In genomic region chr5:51072146-51072545, GRCm38 (mm10) we compare ENCODE assay signal across 17 mouse cellular contexts.
DNase-seq lines count a peak whose midpoint lies in the region; ATAC-seq and TF ChIP-seq lines count a peak whose summit lies in the region.
"Had no signal": no experiment of that assay in that cellular context is flagged by ENCODE, and none has a peak within 500 bp of the region (broad histone marks: within the 10 kb centered on the region; RNA-seq: fewer than 3 reads in every experiment).

No protein-coding gene starts in this region.

- TF ChIP-seq POLR2A in lung, adult 2 months (IDR thresholded peaks at IDR 0.05; ENCODE audit: borderline replicate concordance, extremely low read depth, low read depth, low read length) = no peak

- H3K4me1 ChIP-seq in lung, embryonic 14.5 days (ENCODE audit: insufficient read depth) = peaks cover 4% of the 10 kb centered on the region; the same call in 1 of the 2 replicates
- H3K4me1 ChIP-seq in lung, adult 2 months (ENCODE audit: control insufficient read depth, insufficient read depth, low read length) = no peaks in the 10 kb centered on the region; the same call in 1 of the 2 replicates
- H3K4me1 ChIP-seq in lung, postnatal 0 days (ENCODE audit: insufficient read depth, low read depth, low read length) = no peaks in the 10 kb centered on the region
- H3K4me1 ChIP-seq: embryonic facial prominence, embryonic 12.5 days; forebrain, embryonic 15.5 days; heart, embryonic 15.5 days; hindbrain, embryonic 10.5 days had no signal

- peak; percentile 77 for ATAC-seq in lung, embryonic 14.5 days (ENCODE audit: insufficient read depth)
- peak; percentile 70 for ATAC-seq in lung, postnatal 0 days
- ATAC-seq in megakaryocyte, adult 5-6 weeks (ENCODE audit: poor library complexity, severe bottlenecking) = no peak
- ATAC-seq: forebrain, embryonic 15.5 days had no signal

- H3K9ac ChIP-seq in lung, embryonic 14.5 days = no peak overlapping the region
- no peak overlapping the region for H3K9ac ChIP-seq in lung, postnatal 0 days (replicated peaks; ENCODE audit: low read depth)
- H3K9ac ChIP-seq: embryonic facial prominence, embryonic 12.5 days; forebrain, embryonic 15.5 days; heart, embryonic 15.5 days; hindbrain, embryonic 14.5 days had no signal

- no peak for TF ChIP-seq EP300 in lung, postnatal 0 days (IDR thresholded peaks at IDR 0.05)

- TF ChIP-seq CTCF in lung, embryonic 14.5 days (IDR thresholded peaks at IDR 0.05; ENCODE audit: low read depth) = no peak
- TF ChIP-seq CTCF in lung, adult 2 months (IDR thresholded peaks at IDR 0.05; ENCODE audit: insufficient read depth, low read length) = no peak
- TF ChIP-seq CTCF in lung, postnatal 0 days (IDR thresholded peaks at IDR 0.05) = no peak

- WGBS in lung, embryonic 14.5 days = 43% methylated on average over 2 of the region's 2 CpGs
- 42% methylated on average over 2 of the region's 2 CpGs for WGBS in lung, adult 2 months
- WGBS in lung, postnatal 0 days = 52% methylated on average over 2 of the region's 2 CpGs

- no peaks in the 10 kb centered on the region for H3K36me3 ChIP-seq in lung, embryonic 14.5 days (ENCODE audit: insufficient read depth)
- no peaks in the 10 kb centered on the region for H3K36me3 ChIP-seq in lung, postnatal 0 days (ENCODE audit: insufficient read depth, low read length)
- H3K36me3 ChIP-seq: embryonic facial prominence, embryonic 12.5 days; forebrain, embryonic 15.5 days; heart, embryonic 15.5 days; hindbrain, embryonic 10.5 days had no signal

- H3K27me3 ChIP-seq in lung, embryonic 14.5 days (ENCODE audit: insufficient read depth, low read length) = no peaks in the 10 kb centered on the region
- H3K27me3 ChIP-seq in lung, postnatal 0 days (replicated peaks; ENCODE audit: insufficient read depth, low read length) = no peaks in the 10 kb centered on the region
- H3K27me3 ChIP-seq: embryonic facial prominence, embryonic 12.5 days; forebrain, embryonic 15.5 days; heart, embryonic 15.5 days had no signal

- H3K9me3 ChIP-seq in lung, embryonic 14.5 days (ENCODE audit: low read depth, low read length) = no peaks in the 10 kb centered on the region
- H3K9me3 ChIP-seq in lung, postnatal 0 days (ENCODE audit: low read length) = no peaks in the 10 kb centered on the region
- H3K9me3 ChIP-seq: embryonic facial prominence, embryonic 12.5 days; forebrain, embryonic 15.5 days; heart, embryonic 15.5 days; hindbrain, embryonic 10.5 days had no signal

- H3K4me3 ChIP-seq in lung, embryonic 14.5 days (ENCODE audit: low read depth, low read length) = no peak overlapping the region
- H3K4me3 ChIP-seq in lung, adult 2 months (replicated peaks; ENCODE audit: extremely low read depth, low read depth, low read length) = no peak overlapping the region
- H3K4me3 ChIP-seq in lung, postnatal 0 days (ENCODE audit: low read depth, low read length) = no peak overlapping the region
- H3K4me3 ChIP-seq: embryonic facial prominence, embryonic 12.5 days; forebrain, embryonic 15.5 days; heart, adult 2 months; heart, embryonic 15.5 days; hindbrain, embryonic 10.5 days had no signal

- peak; percentile 78 for DNase-seq in lung, embryonic 14.5 days
- DNase-seq in lung, adult 2 months = no peak
- DNase-seq in lung, postnatal 0 days (ENCODE audit: low spot score) = peak; percentile 67
- peak; percentile 51 for DNase-seq in lung, postnatal 36 days
- DNase-seq in thymus, postnatal 0 days (ENCODE audit: low spot score) = no peak
- DNase-seq: cerebellum, adult 11-12 months; cerebellum, adult 9-10 months; cerebellum, postnatal 25 days; gastrocnemius, postnatal 10 days had no signal

- H3K27ac ChIP-seq in lung, embryonic 14.5 days (ENCODE audit: low read depth) = no peak overlapping the region; the same call in 1 of the 2 replicates
- H3K27ac ChIP-seq in lung, postnatal 0 days (ENCODE audit: low read length) = no peak overlapping the region
- H3K27ac ChIP-seq: embryonic facial prominence, embryonic 12.5 days; forebrain, embryonic 15.5 days; heart, adult 2 months; heart, embryonic 15.5 days; hindbrain, embryonic 10.5 days; hindbrain, embryonic 14.5 days had no signal

- H3K4me2 ChIP-seq in lung, embryonic 14.5 days = no peak overlapping the region
- no peak overlapping the region for H3K4me2 ChIP-seq in lung, postnatal 0 days (replicated peaks; ENCODE audit: low read depth, low read length)
- H3K4me2 ChIP-seq: embryonic facial prominence, embryonic 12.5 days; forebrain, embryonic 15.5 days; heart, embryonic 11.5 days; heart, embryonic 15.5 days; hindbrain, embryonic 14.5 days had no signal

Comparison
In these comparisons a context has a peak if more than half of its experiments do, and no peak if none do; other contexts are left out.
1. DNase-seq: peak in lung, embryonic 14.5 days (single experiment), lung, postnatal 0 days (single experiment) and lung, postnatal 36 days (single experiment); none in lung, adult 2 months (single experiment) and thymus, postnatal 0 days (single experiment).